Mouse (Mus musculus) liver, postnatal 0 days (tissue): ENCODE results near the gene Immp2l. TPM values are rescaled to one million over a fixed set of nuclear protein-coding genes. Genes with fewer than 3 reads are reported as not detected.

Experiments used
- ATAC-seq: fragments of 200-750 bp; cut with Nextera tagmentation; 2 replicates; pipeline ENCODE4 v1.8.0; 2017; ENCODE audit warnings: mild to moderate bottlenecking, moderate library complexity
- DNase-seq: peaks from one replicate; pipeline ENCODE4 v3.0.0-alpha.2; 2016
- H3K27ac ChIP-seq: fragments of 300-500 bp; sonication (generic); 2 replicates; pipeline ENCODE4 v1.5.1; 2014; ENCODE audit warnings: antibody characterized with exemption, moderate library complexity, mild to moderate bottlenecking, low read depth
- H3K27me3 ChIP-seq: fragments of 300-500 bp; sonication (generic); 2 replicates; pipeline ENCODE4 v1.6.1; 2014; ENCODE audit warnings: low read length, control low read depth, mixed read lengths; ENCODE audit not compliant: insufficient read depth
- H3K36me3 ChIP-seq: fragments of 300-500 bp; sonication (generic); replicated peaks from 2 replicates; pipeline ENCODE4 v1.6.1; 2014; ENCODE audit warnings: mild to moderate bottlenecking, control low read depth, low read length, moderate library complexity, mixed read lengths; ENCODE audit not compliant: insufficient read depth
- H3K4me1 ChIP-seq: fragments of 300-500 bp; sonication (generic); 2 replicates; pipeline ENCODE4 v1.6.1; 2014; ENCODE audit warnings: antibody characterized with exemption, mild to moderate bottlenecking, control low read depth; ENCODE audit not compliant: insufficient read depth
- H3K4me2 ChIP-seq: fragments of 300-500 bp; sonication (generic); 2 replicates; pipeline ENCODE4 v1.6.1; 2014; ENCODE audit warnings: low read depth, mild to moderate bottlenecking, low read length, moderate library complexity, mixed read lengths
- H3K4me3 ChIP-seq: fragments of 300-500 bp; sonication (generic); 2 replicates; pipeline ENCODE4 v1.5.1; 2014; ENCODE audit warnings: low read depth, low read length
- H3K9ac ChIP-seq: fragments of 300-500 bp; sonication (generic); replicated peaks from 2 replicates; pipeline ENCODE4 v1.6.1; 2014; ENCODE audit warnings: mild to moderate bottlenecking, moderate library complexity
- H3K9me3 ChIP-seq: fragments of 300-500 bp; sonication (generic); 2 replicates; pipeline ENCODE4 v1.6.1; 2016; ENCODE audit warnings: mild to moderate bottlenecking, control low read depth, low read length, mixed read lengths
- CTCF ChIP-seq: sonication (generic); IDR thresholded peaks from 2 replicates; pipeline ENCODE4 v1.5.1; 2016; ENCODE audit warnings: antibody characterized with exemption, low read depth
- EP300 ChIP-seq: IDR thresholded peaks from 2 replicates; pipeline ENCODE4 v1.6.1; 2016; ENCODE audit warnings: antibody characterized with exemption, low read depth, mild to moderate bottlenecking
- WGBS: fragments of 180-500 bp; shearing (Covaris S2); extraction: QIAGEN DNeasy Blood & Tissue Kit; methylation state at CpG from one replicate; pipeline ENCODE4 v1.1.7; 2014; ENCODE audit not compliant: insufficient replicate concordance; 5-methylcytosine and 5-hydroxymethylcytosine counted together
- polyA plus RNA-seq: library from polyadenylated mRNA; unstranded; fragments of >200 nt; fragmentation: Nextera tagmentation; extraction: Ambion mirVana; gene quantifications from 2 replicates; pipeline ENCODE4 v1.2.1, GENCODE M21; 2015

Gene Immp2l
- polyA plus RNA-seq, 1 experiment from 2014 or later: 35.9 TPM

DNA sequence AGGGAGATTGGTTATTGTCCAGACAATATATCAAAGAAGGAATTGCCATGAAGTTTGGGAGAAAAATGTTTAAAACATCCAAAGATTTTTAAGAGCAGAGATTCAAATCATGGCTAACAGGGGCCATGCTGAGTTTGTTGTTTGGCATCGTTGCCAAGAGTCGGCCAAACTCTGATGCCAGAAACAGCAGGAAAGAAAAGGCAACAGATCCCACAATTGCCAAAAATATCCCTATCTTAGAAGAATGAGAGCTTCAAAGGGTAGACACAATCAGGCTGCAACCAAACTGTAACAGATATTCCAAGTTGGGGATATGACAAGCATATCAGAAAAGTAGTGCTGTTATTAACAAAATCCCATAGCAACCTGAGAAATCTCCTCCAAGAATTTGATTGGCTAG lies 686.7 kb downstream of the Immp2l start:
- ATAC-seq: no peak
- no peak overlapping the region for H3K9ac ChIP-seq
- no peaks in the 10 kb centered on the region for H3K4me1 ChIP-seq
- H3K4me2 ChIP-seq: no peak overlapping the region
- TF ChIP-seq EP300 (no peak), CTCF (no peak)
- no peak overlapping the region for H3K27ac ChIP-seq
- DNase-seq: no peak
- H3K36me3 ChIP-seq: no peaks in the 10 kb centered on the region
- no peaks in the 10 kb centered on the region for H3K27me3 ChIP-seq
- no peaks in the 10 kb centered on the region for H3K9me3 ChIP-seq
- no peak overlapping the region for H3K4me3 ChIP-seq
- WGBS: 89% methylated on average over 2 of the region's 2 CpGs

DNA sequence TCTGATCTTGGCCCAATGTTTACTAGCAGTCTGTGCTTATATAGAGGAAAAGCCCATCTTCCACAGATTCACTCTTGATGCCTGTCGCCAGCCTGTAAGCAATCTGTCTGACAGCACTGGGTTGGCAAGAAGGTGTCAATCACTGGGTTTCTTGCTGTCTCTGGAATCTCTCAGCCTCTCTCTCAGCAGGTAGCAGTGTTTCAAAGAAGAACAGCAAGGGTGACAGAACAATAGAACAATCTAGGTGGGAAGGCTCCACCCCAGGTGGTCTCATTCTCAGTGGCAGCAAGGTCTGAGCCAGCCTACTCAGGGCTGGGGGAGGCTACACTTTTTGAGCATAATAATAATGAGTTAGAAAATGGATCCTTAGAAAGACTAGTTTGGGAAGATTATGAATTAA lies 693.1 kb downstream of the Immp2l start:
- TF ChIP-seq EP300 (no peak), CTCF (no peak)
- no peak overlapping the region for H3K4me2 ChIP-seq
- 82% methylated on average over 1 of the region's 1 CpGs for WGBS
- no peaks in the 10 kb centered on the region for H3K27me3 ChIP-seq
- ATAC-seq: no peak
- no peak overlapping the region for H3K9ac ChIP-seq
- H3K36me3 ChIP-seq: no peaks in the 10 kb centered on the region
- no peaks in the 10 kb centered on the region for H3K9me3 ChIP-seq
- no peak overlapping the region for H3K27ac ChIP-seq
- H3K4me3 ChIP-seq: no peak overlapping the region
- H3K4me1 ChIP-seq: no peaks in the 10 kb centered on the region
- DNase-seq: no peak

DNA sequence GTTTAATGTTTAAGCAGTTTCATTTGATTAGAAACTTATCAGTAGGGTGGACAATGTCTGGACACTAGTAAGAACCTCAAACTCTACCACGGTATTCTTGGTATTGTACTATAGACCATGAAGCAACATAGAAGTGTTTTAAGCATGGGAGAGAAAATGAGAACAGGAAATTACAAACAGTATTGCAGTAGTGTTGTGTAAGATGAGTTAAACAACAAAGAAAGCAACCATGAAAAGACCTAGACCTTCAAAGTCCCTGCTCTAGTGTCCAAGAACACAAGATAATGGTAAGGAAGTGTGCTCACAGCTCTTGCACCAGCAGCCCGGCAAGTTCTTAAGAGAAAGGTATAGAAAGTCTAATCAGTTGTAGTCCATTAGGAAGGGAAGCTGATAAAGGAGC lies 700.7 kb downstream of the Immp2l start:
- TF ChIP-seq CTCF (no peak), EP300 (no peak)

DNA sequence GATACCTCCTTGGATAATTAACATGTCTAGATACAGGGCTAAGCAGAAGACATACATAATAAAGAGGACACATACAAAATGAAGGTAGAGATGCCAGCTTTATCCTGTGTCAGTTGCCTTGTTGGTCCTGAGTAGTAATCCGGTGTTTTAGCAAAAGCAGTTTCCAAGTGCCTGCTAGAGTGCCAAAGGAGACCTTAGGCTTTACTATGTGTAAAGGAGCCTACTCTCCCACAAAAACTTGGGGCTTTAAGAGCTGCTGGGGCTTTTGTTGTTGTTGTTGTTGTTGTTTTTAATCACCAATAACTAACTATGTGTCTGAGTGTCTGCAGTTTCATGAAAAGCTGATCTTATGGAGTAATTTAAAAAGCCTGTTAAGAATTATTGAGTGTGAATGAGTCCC lies 702.8 kb downstream of the Immp2l start:
- WGBS: 65% methylated on average over 1 of the region's 1 CpGs
- no peaks in the 10 kb centered on the region for H3K9me3 ChIP-seq
- TF ChIP-seq CTCF (no peak), EP300 (no peak)
- H3K4me2 ChIP-seq: no peak overlapping the region
- no peak overlapping the region for H3K9ac ChIP-seq
- ATAC-seq (no peak), DNase-seq (no peak)
- H3K27me3 ChIP-seq: no peaks in the 10 kb centered on the region
- no peaks in the 10 kb centered on the region for H3K4me1 ChIP-seq
- H3K27ac ChIP-seq: no peak overlapping the region
- no peaks in the 10 kb centered on the region for H3K36me3 ChIP-seq
- no peak overlapping the region for H3K4me3 ChIP-seq

More for the DNA sequence above, 700.7 kb downstream of the Immp2l start:
- Histone ChIP-seq H3K9me3 (no peaks in the 10 kb centered on the region), H3K9ac (no peak overlapping the region), H3K4me1 (no peaks in the 10 kb centered on the region), H3K27me3 (no peaks in the 10 kb centered on the region), H3K36me3 (no peaks in the 10 kb centered on the region), H3K4me3 (no peak overlapping the region), H3K4me2 (no peak overlapping the region), H3K27ac (no peak overlapping the region)
- no peak for DNase-seq
- no peak for ATAC-seq
- WGBS: 56% methylated on average over 2 of the region's 2 CpGs

DNA sequence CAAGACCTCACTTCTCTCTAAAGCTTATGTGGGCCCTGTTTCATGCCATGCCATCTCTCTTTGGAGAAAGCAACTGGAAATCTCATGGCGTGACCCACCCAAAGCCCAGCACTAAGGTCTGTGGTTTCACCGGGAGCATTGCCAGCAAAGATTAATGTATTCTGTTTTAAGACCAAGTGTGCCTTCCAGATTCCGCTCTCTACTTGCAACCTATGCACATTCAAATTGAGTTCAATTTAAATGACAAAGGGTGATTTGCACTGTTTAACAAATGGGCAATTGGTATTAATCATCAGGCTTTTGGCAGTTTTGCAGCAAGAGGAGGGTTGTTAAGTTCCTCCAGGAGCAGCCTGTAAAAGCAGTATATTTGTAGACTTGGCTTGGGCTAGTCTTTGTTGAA lies 703.3 kb downstream of the Immp2l start:
- H3K27ac ChIP-seq: no peak overlapping the region
- DNase-seq: no peak
- TF ChIP-seq EP300 (no peak), CTCF (no peak)
- no peaks in the 10 kb centered on the region for H3K9me3 ChIP-seq
- no peak for ATAC-seq
- no peak overlapping the region for H3K9ac ChIP-seq
- H3K4me2 ChIP-seq: no peak overlapping the region
- H3K4me1 ChIP-seq: no peaks in the 10 kb centered on the region
- no peaks in the 10 kb centered on the region for H3K36me3 ChIP-seq
- 66% methylated on average over 3 of the region's 3 CpGs for WGBS
- H3K4me3 ChIP-seq: no peak overlapping the region
- H3K27me3 ChIP-seq: no peaks in the 10 kb centered on the region

DNA sequence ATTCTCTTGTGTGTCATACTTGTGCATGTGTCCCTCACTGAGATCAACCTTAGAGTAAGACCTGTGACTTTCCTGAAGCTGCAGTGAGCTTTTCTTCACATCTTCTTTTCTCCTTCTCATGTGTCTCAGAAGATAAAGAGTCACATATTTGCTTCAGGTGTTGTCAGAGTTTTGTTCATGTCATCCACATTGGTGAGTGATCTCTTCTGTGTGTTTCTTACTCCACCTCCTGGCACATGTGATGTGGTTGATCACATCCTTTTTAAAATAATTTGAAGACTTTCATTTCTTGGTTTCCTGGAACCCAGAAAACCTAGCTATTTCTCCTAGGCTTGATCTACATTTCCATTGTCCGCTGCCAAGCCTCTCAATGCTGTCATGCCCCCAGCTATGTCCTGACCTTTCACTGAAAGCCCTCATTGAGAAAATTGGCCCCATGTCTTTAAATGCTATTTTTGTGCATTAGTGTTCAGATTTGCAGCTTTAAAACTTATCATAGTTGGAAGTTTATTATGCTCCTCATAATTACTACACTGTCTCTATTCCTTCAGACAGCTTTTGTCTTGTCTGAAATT lies 704.0 kb downstream of the Immp2l start:
- TF ChIP-seq CTCF: no peak
- WGBS: 63% methylated on average over 1 of the region's 1 CpGs
- no peaks in the 10 kb centered on the region for H3K4me1 ChIP-seq
- H3K9me3 ChIP-seq: no peaks in the 10 kb centered on the region
- no peak overlapping the region for H3K9ac ChIP-seq
- H3K36me3 ChIP-seq: no peaks in the 10 kb centered on the region
- no peak overlapping the region for H3K4me2 ChIP-seq
- H3K4me3 ChIP-seq: no peak overlapping the region
- H3K27ac ChIP-seq: no peak overlapping the region
- DNase-seq (no peak), ATAC-seq (no peak)
- H3K27me3 ChIP-seq: no peaks in the 10 kb centered on the region

DNA sequence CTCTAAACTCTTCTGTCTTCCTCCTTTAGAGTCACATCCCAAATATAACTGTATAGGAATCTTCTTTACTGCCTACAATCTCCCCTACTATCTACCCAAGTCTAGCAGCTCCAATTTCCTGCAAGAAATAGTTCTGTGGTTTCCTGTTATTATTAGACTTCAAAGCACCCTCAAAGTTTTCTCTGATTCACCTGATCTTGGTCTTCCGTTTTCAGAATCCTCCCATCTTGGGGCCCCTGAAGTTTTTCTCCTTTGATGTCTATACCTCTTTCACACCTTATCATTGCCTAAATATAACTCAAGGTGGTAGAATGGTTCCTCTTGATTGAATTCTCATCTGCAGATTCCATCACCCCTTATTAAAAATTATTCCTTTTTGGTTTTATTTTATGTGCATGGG lies 704.6 kb downstream of the Immp2l start:
- Histone ChIP-seq H3K9me3 (no peaks in the 10 kb centered on the region), H3K4me3 (no peak overlapping the region), H3K27me3 (no peaks in the 10 kb centered on the region), H3K4me1 (no peaks in the 10 kb centered on the region), H3K27ac (no peak overlapping the region), H3K36me3 (no peaks in the 10 kb centered on the region), H3K4me2 (no peak overlapping the region), H3K9ac (no peak overlapping the region)
- WGBS: 39% methylated on average over 1 of the region's 1 CpGs
- DNase-seq: no peak
- no peak for ATAC-seq
- TF ChIP-seq EP300 (no peak), CTCF (no peak)
